Mouse (Mus musculus): ENCODE measurements around the gene Adrb1.
"Not testable (repeated sequence)": the region's sequence is repeated elsewhere in the genome, so short reads cannot be mapped to it uniquely, and the experiment has no call there.

Gene Adrb1

GRCm38 (mm10) chr19:56749343-56749742 lies 27.3 kb downstream of the Adrb1 start:
- no peak for DNase-seq (ENCODE audit: low read depth, low spot score)

- DNase-seq (ENCODE audit: low read depth, low spot score): no peak
Measured at GRCm38 (mm10) chr19:56750709-56751108, 28.7 kb downstream of the Adrb1 start.

GRCm38 (mm10) chr19:56754456-56754855 lies 32.5 kb downstream of the Adrb1 start:
- not testable (repeated sequence) for DNase-seq (ENCODE audit: low read depth, low spot score)

DNA sequence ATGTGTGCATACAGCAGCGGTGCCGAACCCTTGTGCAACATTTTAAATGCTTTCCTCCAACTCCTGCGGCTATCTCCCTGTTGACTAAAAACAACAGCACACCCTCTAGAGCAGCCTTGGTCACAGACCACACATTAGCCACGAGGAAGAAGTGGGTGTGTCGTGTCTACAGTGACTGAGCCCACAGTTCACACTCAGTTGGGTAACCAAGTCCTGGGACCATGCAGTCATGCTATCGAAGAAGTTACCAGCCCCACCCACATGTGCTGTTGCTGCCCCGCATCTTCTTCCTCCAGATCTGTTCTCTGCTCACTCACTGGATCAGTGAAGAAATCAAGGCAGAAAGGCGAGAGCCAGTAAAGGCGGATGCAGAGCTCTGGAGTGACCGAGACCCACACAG lies 34.4 kb downstream of the Adrb1 start:
- no peak for DNase-seq (ENCODE audit: low read depth, low spot score)

- no peak for DNase-seq (ENCODE audit: low read depth, low spot score)
Measured at GRCm38 (mm10) chr19:56758311-56758710, 36.3 kb downstream of the Adrb1 start.

GRCm38 (mm10) chr19:56759740-56760139 lies 37.7 kb downstream of the Adrb1 start:
- peak; percentile 70 for DNase-seq (ENCODE audit: low read depth, low spot score)

- DNase-seq (ENCODE audit: low read depth, low spot score): no peak
Measured at GRCm38 (mm10) chr19:56760306-56760940, 38.4 kb downstream of the Adrb1 start.

DNA sequence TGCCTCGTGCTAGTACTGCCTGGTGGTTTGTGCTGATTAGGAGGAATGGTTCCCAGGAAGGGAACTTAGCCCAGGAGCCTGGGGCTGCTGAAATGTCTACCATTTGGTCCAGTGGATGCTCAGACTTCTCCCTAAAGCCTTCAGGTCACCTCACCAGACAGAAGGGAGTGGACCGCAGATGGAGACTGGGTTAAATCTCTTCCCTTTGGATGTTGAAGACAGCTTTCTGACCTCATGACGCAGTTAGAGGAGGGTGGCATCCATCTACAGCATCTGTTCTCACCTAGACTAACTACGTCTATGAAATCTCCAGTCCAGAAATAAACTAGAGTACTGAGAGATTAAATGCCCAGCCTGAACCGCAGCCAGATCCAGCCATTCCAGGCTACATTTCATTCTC lies 39.1 kb downstream of the Adrb1 start:
- no peak for DNase-seq (ENCODE audit: low read depth, low spot score)

- no peak for DNase-seq (ENCODE audit: low read depth, low spot score)
Measured at GRCm38 (mm10) chr19:56761727-56762126, 39.7 kb downstream of the Adrb1 start.

DNA sequence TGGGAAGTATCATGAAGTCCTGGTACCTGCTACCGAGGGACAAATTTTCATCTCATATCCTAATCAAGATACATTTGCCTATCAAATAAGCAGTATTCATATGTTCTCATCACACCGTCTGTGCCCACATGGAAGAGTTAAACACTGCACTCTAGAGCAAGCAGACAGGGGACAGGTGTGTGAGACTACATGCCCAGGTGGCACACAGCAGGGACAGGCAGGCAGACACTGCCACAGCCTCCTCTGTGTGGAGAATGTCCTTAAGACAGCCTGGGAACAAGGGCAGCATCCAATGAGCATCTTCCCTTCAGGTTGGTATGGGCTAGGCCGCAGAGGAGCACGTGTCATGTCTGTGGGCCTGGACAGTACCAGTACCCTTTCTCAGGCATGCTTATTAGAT lies 40.7 kb downstream of the Adrb1 start:
- DNase-seq (ENCODE audit: low read depth, low spot score): peak; percentile 65

GRCm38 (mm10) chr19:56769024-56769423 lies 47.0 kb downstream of the Adrb1 start:
- peak; percentile 77 for DNase-seq (ENCODE audit: low read depth, low spot score)

GRCm38 (mm10) chr19:56772158-56772557 lies 50.2 kb downstream of the Adrb1 start:
- DNase-seq (ENCODE audit: low read depth, low spot score): no peak

GRCm38 (mm10) chr19:56773393-56773971 lies 51.5 kb downstream of the Adrb1 start:
- DNase-seq (ENCODE audit: low read depth, low spot score): no peak

GRCm38 (mm10) chr19:56774408-56774962 lies 52.5 kb downstream of the Adrb1 start:
- DNase-seq (ENCODE audit: low read depth, low spot score): peak; percentile 39

DNA sequence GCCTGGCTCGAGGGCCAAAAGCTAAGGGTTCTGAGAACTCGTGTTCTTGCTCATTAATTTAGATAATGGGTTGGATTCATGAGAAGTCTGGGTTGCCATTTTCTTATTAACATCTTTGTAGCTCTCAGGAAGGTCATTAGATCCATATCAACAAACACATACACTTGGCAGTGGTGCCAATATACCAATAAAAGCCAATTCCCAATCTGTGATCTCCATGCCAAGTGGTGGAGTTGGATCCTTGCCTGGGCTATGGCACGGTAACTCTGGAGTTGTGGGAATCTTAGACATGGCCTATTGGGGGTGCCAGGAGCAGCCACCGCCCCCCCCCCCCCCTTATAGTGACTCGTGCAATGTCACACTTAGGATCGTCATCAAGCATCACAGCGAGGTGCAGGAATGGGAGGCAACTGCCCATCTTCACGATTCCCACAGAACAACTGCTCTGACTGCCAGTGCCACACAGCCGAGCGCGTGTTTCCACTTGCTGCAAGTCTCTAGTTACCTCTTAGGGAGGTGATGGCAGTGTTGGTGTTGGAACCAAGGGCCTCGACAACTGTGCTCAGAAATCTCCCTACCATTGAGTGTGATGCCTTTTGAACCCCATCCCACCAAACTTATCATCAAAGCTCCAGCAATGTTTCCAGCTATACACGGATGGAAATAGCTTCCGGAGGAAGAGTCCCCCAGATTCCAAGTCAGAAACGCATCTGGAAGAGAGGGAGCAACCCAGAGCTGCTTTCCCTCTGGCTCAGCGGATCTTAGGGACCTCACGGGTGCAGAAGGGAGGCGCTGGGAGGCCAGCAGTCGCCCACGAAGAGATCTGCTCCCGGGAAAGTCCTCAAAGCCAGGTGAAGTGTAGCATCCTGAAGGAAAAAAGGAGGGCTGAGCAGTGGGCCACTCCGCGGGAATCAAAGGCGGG lies 53.2 kb downstream of the Adrb1 start:
- DNase-seq (ENCODE audit: low read depth, low spot score): no peak

DNA sequence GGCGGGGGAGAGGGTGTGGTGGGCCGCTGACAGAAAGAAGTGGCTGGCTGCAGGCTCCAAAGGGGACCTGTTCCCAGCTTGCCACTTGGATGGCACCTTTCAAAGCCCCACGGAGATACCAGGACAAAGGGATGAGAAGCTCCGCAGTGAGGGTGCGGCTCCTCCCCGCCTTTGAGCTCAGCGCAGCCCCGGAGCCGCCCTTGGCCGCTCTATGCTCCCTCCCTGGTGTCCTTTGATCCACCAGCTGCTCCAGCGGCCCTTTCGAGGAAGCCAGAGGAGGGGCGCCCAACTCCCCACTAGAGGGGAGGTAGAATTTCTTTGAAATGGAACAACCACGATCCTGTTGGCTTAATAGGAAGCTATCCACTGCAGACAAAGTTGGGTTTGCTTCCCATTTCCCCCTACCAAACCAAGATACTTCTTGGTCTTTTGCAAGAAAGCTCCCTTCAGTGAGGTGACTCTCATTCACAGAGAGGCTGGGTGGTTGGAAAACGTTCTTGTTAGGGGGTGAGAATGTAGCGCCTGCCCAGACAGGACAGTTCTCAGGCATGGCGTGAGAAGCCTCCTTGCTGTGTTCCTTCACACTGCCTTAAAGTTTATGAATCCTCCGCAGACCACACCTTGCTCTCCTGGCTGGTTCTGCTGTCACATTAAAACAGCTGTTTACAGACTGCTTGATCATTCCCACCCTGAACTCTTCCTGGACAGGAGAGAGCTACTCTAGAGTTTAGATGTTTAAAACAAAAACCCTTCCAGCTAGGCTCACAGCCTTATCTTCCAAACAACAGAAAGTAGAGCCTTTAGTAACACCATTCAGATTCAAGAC lies 54.1 kb downstream of the Adrb1 start:
- no peak for DNase-seq (ENCODE audit: low read depth, low spot score)

DNA sequence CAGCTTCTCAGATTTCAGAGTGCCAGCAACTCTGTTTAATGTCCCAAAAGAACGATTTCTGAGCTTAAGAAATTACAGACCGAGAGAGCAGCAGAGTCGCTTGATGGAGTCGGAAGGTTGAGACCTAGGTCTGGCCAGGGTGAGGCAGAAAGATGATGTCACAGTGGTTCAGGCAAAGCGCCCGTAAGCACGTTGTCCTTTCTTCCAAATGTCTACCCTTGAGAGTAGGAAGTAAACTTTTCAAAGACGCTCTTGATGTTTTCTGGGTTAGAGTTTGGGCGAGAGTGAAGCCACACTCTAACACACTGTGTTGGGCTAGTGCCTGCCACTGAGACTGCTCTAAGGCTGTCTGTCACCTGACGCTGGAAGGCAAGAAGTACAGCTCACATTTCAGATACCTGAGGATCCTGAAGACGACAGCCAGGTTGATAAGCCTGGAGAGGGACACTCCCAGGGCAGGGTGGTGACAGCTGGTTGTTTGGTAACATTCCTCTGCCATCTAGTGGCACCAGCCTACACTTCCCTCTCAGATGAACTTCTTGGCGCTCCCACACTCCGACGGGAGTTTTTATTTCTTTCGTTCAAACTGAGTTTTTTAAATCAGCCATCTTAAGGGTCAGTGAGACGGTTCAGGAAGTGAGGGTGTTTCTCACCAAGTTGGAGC lies 54.9 kb downstream of the Adrb1 start:
- peak; percentile 80 for DNase-seq (ENCODE audit: low read depth, low spot score)

GRCm38 (mm10) chr19:56778532-56778931 lies 56.5 kb downstream of the Adrb1 start:
- DNase-seq (ENCODE audit: low read depth, low spot score): not testable (repeated sequence)
